Mouse (Mus musculus): ENCODE measurements around the gene Mapk12. TPM values are rescaled to one million over a fixed set of nuclear protein-coding genes. Genes with fewer than 3 reads are reported as not detected.

Gene Mapk12
- polyA plus RNA-seq, 1 experiment from 2014 or later: 16.6 TPM

GRCm38 (mm10) chr15:89103921-89104320 is 36.6 kb downstream of the Mapk12 start:
- Histone ChIP-seq H3K27ac (replicated peaks) (no peak overlapping the region), H3K36me3 (replicated peaks) (peaks cover 100% of the 10 kb centered on the region), H3K4me1 (peaks cover 4% of the 10 kb centered on the region; the same call in 1 of the 2 replicates), H3K27me3 (replicated peaks; ENCODE audit: low read depth, poor library complexity, severe bottlenecking) (no peaks in the 10 kb centered on the region), H3K9me3 (no peaks in the 10 kb centered on the region), H3K4me3 (no peak overlapping the region)
- no peak for DNase-seq (ENCODE audit: low spot score)
- WGBS: 91% methylated on average over 10 of the region's 10 CpGs

DNA sequence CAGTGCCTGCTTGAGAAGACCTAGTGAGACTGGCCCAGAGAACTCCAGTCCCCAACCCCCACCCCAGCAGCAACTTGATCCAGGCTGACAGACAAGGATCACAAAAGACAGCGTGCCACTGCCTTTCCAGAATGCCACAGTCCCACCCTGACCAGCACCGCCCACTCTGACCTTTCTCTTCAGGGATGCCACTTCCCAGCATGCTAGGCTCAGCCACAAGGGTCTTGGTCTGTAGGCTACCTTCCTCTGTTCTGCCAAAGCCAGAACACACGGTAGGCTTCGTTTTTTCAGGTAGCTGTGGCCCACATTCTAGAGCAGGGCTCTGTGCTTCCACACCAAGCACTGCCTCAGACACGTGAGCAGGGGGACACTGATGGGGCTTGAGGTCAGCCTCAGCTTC is 37.9 kb downstream of the Mapk12 start:
- Histone ChIP-seq H3K27ac (replicated peaks) (peak overlapping the region; percentile 27; the same call in 1 of the 2 replicates), H3K4me1 (peaks cover 4% of the 10 kb centered on the region; the same call in 1 of the 2 replicates), H3K36me3 (replicated peaks) (peaks cover 100% of the 10 kb centered on the region), H3K27me3 (replicated peaks; ENCODE audit: low read depth, poor library complexity, severe bottlenecking) (no peaks in the 10 kb centered on the region), H3K9me3 (no peaks in the 10 kb centered on the region), H3K4me3 (no peak overlapping the region)
- no peak for DNase-seq (ENCODE audit: low spot score)
- WGBS: 66% methylated on average over 5 of the region's 5 CpGs

- 93% methylated on average over 12 of the region's 12 CpGs for WGBS
- H3K9me3 ChIP-seq: no peaks in the 10 kb centered on the region
- H3K27ac ChIP-seq (replicated peaks): no peak overlapping the region
- no peaks in the 10 kb centered on the region for H3K27me3 ChIP-seq (replicated peaks; ENCODE audit: low read depth, poor library complexity, severe bottlenecking)
- H3K36me3 ChIP-seq (replicated peaks): peaks cover 100% of the 10 kb centered on the region
- peaks cover 4% of the 10 kb centered on the region; the same call in 1 of the 2 replicates for H3K4me1 ChIP-seq
- no peak overlapping the region for H3K4me3 ChIP-seq
- no peak for DNase-seq (ENCODE audit: low spot score)
These were observed 39.7 kb downstream of the Mapk12 start for GRCm38 (mm10) chr15:89100823-89101222.

- WGBS: 89% methylated on average over 7 of the region's 7 CpGs
- peaks cover 4% of the 10 kb centered on the region; the same call in 1 of the 2 replicates for H3K4me1 ChIP-seq
- H3K9me3 ChIP-seq: no peaks in the 10 kb centered on the region
- no peaks in the 10 kb centered on the region for H3K27me3 ChIP-seq (replicated peaks; ENCODE audit: low read depth, poor library complexity, severe bottlenecking)
- H3K36me3 ChIP-seq (replicated peaks): peaks cover 100% of the 10 kb centered on the region
- no peak overlapping the region for H3K4me3 ChIP-seq
- no peak for DNase-seq (ENCODE audit: low spot score)
- H3K27ac ChIP-seq (replicated peaks): no peak overlapping the region
These were observed 41.9 kb downstream of the Mapk12 start for GRCm38 (mm10) chr15:89098616-89099015.

- no peaks in the 10 kb centered on the region for H3K27me3 ChIP-seq (replicated peaks; ENCODE audit: low read depth, poor library complexity, severe bottlenecking)
- H3K27ac ChIP-seq (replicated peaks): no peak overlapping the region
- DNase-seq (ENCODE audit: low spot score): no peak
- H3K4me1 ChIP-seq: peaks cover under 1% of the 10 kb centered on the region; the same call in 1 of the 2 replicates
- H3K36me3 ChIP-seq (replicated peaks): peaks cover 100% of the 10 kb centered on the region
- no peaks in the 10 kb centered on the region for H3K9me3 ChIP-seq
- no peak overlapping the region for H3K4me3 ChIP-seq
- 90% methylated on average over 5 of the region's 5 CpGs for WGBS
These were observed 43.1 kb downstream of the Mapk12 start for GRCm38 (mm10) chr15:89097450-89097849.

GRCm38 (mm10) chr15:89092181-89092580 is 48.3 kb downstream of the Mapk12 start:
- DNase-seq (ENCODE audit: low spot score): no peak
- H3K36me3 ChIP-seq (replicated peaks): peaks cover 53% of the 10 kb centered on the region

GRCm38 (mm10) chr15:89090662-89091061 is 49.8 kb downstream of the Mapk12 start:
- DNase-seq (ENCODE audit: low spot score): no peak
- H3K27ac ChIP-seq (replicated peaks): no peak overlapping the region
- H3K4me3 ChIP-seq: peak overlapping the region; percentile 98; the same call in 1 of the 2 replicates
- H3K36me3 ChIP-seq (replicated peaks): peaks cover 53% of the 10 kb centered on the region
- H3K27me3 ChIP-seq (replicated peaks; ENCODE audit: low read depth, poor library complexity, severe bottlenecking): no peaks in the 10 kb centered on the region
- H3K9me3 ChIP-seq: no peaks in the 10 kb centered on the region
- H3K4me1 ChIP-seq: peaks cover 27% of the 10 kb centered on the region
- 85% methylated on average over 4 of the region's 4 CpGs for WGBS

More at GRCm38 (mm10) chr15:89092181-89092580, 48.3 kb downstream of the Mapk12 start:
- no peaks in the 10 kb centered on the region for H3K9me3 ChIP-seq
- H3K27ac ChIP-seq (replicated peaks): no peak overlapping the region
- no peak overlapping the region for H3K4me3 ChIP-seq
- H3K27me3 ChIP-seq (replicated peaks; ENCODE audit: low read depth, poor library complexity, severe bottlenecking): no peaks in the 10 kb centered on the region
- peaks cover 27% of the 10 kb centered on the region for H3K4me1 ChIP-seq
- WGBS: 82% methylated on average over 5 of the region's 5 CpGs

DNA sequence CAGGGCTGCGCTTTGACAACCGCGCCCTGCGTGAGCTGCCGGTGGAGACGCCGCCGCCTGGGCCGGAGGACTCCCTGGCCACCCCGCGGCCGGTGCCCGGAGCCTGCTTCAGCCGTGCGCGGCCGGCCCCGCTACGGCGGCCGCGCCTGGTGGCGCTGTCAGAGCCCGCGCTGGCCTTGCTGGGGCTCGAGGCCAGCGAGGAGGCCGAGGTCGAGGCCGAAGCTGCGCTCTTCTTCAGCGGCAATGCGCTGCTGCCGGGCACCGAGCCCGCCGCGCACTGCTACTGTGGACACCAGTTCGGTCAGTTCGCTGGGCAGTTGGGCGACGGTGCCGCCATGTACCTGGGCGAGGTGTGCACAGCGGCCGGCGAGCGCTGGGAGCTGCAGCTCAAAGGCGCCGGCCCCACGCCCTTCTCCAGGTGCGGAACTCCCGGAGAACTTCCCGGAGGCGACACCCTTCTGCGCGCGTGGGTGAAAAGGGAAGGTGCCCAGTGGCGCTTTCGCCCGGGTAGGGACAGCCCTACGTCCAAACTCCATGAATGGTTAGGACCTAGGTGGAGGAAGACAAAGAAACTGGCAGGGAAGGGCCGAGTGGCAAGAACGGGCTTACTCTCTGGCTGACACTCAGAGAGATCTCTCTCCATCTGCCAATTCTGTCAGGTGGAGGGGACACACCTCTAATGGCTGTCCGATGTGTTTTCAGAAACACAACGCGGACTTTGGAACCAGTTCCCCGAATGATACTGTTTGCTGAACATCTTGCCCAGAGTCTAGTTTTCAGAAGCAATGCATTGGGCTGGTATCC is 51.1 kb downstream of the Mapk12 start:
- 4% methylated on average over 68 of the region's 68 CpGs for WGBS
- H3K4me1 ChIP-seq: peaks cover 27% of the 10 kb centered on the region
- no peaks in the 10 kb centered on the region for H3K9me3 ChIP-seq
- H3K36me3 ChIP-seq (replicated peaks): peaks cover 53% of the 10 kb centered on the region
- peak overlapping the region; percentile 98 for H3K4me3 ChIP-seq
- H3K27ac ChIP-seq (replicated peaks): peak overlapping the region; percentile 90
- H3K27me3 ChIP-seq (replicated peaks; ENCODE audit: low read depth, poor library complexity, severe bottlenecking): no peaks in the 10 kb centered on the region
- DNase-seq (ENCODE audit: low spot score): no peak

DNA sequence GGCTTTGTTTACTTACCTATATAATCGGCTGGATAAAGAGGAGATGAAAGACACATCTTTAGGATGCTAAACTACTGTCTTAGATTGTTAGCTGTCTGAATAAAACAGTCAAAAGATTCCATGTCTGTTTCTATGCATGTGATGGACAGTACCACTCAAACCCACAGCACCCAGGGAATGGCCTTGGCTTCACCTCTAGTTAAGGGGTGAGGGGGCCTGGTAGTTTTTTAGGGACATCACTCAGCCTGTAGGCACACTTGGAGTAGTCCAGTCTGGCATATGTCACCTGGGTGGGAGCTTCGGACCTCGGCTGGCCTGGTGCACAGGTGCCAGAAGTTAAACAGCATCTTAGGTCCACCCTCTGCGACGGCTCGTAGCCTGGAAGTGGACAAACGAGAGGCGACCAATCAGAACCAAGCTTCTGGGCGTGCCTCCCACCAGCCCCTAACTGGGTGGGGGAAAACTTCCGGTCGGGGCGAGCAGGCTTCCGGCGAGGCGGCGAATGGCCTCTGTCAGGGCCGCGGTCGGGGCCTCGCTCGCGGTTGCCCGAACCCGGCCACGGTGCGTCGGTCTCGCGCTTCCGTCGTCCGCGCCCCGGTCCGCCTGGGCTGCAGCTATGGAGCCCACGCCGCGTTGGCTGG is 51.8 kb downstream of the Mapk12 start, which contains the start of gene Selenoo:
Selenoo (plus strand) TSS at position 478 of the 641 bp plus-strand sequence.
- H3K9me3 ChIP-seq: no peaks in the 10 kb centered on the region
- peak within 1 kb of the TSS; percentile 90 for H3K27ac ChIP-seq (replicated peaks)
- 2% methylated on average over 38 of the region's 38 CpGs for WGBS
- H3K27me3 ChIP-seq (replicated peaks; ENCODE audit: low read depth, poor library complexity, severe bottlenecking): no peaks in the 10 kb centered on the region
- peak; percentile 92 for DNase-seq (ENCODE audit: low spot score)
- peaks cover 53% of the 10 kb centered on the region for H3K36me3 ChIP-seq (replicated peaks)
- H3K4me1 ChIP-seq: peaks cover 27% of the 10 kb centered on the region
- peak within 1 kb of the TSS; percentile 98 for H3K4me3 ChIP-seq

DNA sequence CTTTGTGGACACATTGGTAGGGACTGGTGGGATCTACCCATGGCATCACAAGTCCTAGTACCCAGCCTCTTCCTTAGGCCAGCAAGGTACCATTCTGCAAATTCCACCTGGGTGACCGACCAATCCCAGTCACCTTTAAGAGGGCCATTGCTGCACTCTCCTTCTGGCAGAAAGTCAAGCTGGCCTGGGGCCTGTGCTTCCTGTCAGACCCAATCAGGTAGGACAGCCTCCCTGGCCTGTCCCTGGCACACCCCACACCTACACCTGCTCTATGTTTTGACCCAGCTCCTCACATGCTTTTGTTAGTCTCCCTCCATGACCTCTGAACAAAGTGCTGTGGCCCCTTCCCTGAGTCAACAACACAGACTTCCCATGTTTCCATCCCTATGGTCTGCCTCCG is 55.7 kb downstream of the Mapk12 start:
- peaks cover 74% of the 10 kb centered on the region for H3K36me3 ChIP-seq (replicated peaks)

DNA sequence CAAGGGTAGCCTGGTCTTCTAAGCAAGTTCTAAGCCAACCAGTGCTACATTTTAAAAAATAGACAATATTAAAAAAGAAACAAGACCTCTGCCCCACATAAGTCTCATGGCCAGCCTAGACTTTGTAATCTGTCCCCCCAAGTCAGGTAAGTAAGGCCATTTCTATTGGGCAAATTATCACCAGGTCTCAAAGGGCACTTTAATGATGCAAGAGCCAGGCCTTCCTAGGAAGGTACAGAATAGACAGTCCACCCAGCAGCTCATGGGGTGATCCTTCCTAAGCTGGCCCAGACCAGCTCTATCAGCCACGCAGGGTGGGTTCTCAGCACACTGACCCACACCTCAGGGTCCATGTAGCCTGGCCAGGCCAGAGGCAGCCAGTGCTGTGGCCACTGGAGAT is 56.6 kb downstream of the Mapk12 start:
- Histone ChIP-seq H3K4me1 (peaks cover 13% of the 10 kb centered on the region), H3K27ac (replicated peaks) (no peak overlapping the region), H3K9me3 (no peaks in the 10 kb centered on the region), H3K4me3 (no peak overlapping the region), H3K36me3 (replicated peaks) (peaks cover 78% of the 10 kb centered on the region), H3K27me3 (replicated peaks; ENCODE audit: low read depth, poor library complexity, severe bottlenecking) (no peaks in the 10 kb centered on the region)
- WGBS: 85% methylated on average over 1 of the region's 1 CpGs
- no peak for DNase-seq (ENCODE audit: low spot score)

More for the DNA sequence above, 55.7 kb downstream of the Mapk12 start:
- WGBS: 80% methylated on average over 2 of the region's 2 CpGs
- DNase-seq (ENCODE audit: low spot score): no peak
- H3K27ac ChIP-seq (replicated peaks): no peak overlapping the region
- no peaks in the 10 kb centered on the region for H3K9me3 ChIP-seq
- H3K4me3 ChIP-seq: no peak overlapping the region
- H3K4me1 ChIP-seq: peaks cover 19% of the 10 kb centered on the region
- no peaks in the 10 kb centered on the region for H3K27me3 ChIP-seq (replicated peaks; ENCODE audit: low read depth, poor library complexity, severe bottlenecking)

Data from embryonic facial prominence, embryonic 10.5 days (tissue).